Mouse (Mus musculus): ENCODE measurements around the gene Gpx7. TPM values are rescaled to one million over a fixed set of nuclear protein-coding genes. Genes with fewer than 3 reads are reported as not detected.
"Not testable (repeated sequence)": the region's sequence is repeated elsewhere in the genome, so short reads cannot be mapped to it uniquely, and the experiment has no call there.

Gpx7 gene
- polyA plus RNA-seq, 2 experiments = 5.8 to 7.6 TPM

DNA sequence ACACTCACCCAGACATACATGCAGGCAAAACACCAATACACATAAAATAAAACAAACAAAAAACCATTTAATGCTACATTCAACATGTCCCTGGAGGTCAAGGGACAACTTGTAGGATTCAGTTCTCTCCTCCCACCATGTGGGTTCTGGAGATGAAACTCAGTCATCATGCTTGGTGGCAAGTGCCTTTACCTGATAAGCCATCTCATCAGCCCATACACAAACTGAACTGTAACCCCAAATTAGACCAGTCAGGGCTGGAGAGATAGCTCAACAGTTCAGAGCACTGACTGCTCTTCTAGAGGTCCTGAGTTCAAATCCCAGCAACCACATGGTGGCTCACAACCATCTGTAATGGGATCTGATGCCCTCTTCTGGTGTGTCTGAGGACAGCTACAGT, 53.2 kb downstream of the Gpx7 start:
- DNase-seq (ENCODE audit: low read depth in 3 of 3, low spot score in 3 of 3) (peak; percentile 31 to 51 (median 41)), ATAC-seq (ENCODE audit: insufficient read depth) (peak; percentile 75)
- H3K9ac ChIP-seq (replicated peaks); H3K4me2 ChIP-seq (ENCODE audit: low read depth); H3K4me3 ChIP-seq (ENCODE audit: insufficient read depth in 1 of 2, low read depth in 2 of 2, low read length in 2 of 2); H3K27me3 ChIP-seq (ENCODE audit: control insufficient read depth, insufficient read depth, low read length); H3K27ac ChIP-seq; H3K36me3 ChIP-seq (replicated peaks; ENCODE audit: control insufficient read depth, insufficient read depth, low read depth); H3K9me3 ChIP-seq (ENCODE audit: control insufficient read depth, low read length): not testable (repeated sequence)
- H3K4me1 ChIP-seq (replicated peaks; ENCODE audit: control insufficient read depth in 2 of 2, insufficient read depth in 2 of 2, low read length in 1 of 2) = peaks cover 2 to 24% of the 10 kb centered on the region in 2 experiments; a peak in 2 of 4 replicates
- TF ChIP-seq EP300 (IDR thresholded peaks at IDR 0.05; ENCODE audit: low read depth) = peak; percentile 86

DNA sequence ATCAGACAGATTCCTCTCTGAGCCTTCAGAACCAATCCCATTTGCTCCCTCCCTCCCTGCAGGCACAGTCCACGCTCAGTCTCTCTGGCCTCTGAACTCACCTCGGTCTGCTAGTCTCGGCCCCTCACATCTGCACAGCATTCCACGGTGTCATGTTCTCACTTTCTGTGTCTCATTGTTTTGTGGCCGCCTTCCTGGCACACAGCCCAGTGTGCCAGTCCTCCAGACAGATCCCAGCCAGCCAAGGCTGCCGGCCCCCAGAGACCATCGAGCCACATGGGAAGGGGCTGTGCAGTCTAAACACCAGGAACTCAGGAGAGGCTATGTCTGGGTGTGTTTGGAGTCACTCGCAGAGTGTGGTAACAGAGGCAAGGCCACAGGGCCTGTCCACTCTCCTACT, 55.9 kb downstream of the Gpx7 start:
- no peaks in the 10 kb centered on the region for H3K27me3 ChIP-seq (ENCODE audit: control insufficient read depth, insufficient read depth, low read length)
- WGBS (ENCODE audit: insufficient replicate concordance) = 43% methylated on average over 8 of the region's 8 CpGs
- H3K4me2 ChIP-seq (ENCODE audit: low read depth) = no peak overlapping the region
- H3K36me3 ChIP-seq (replicated peaks; ENCODE audit: control insufficient read depth, insufficient read depth, low read depth) = no peaks in the 10 kb centered on the region
- H3K9ac ChIP-seq (replicated peaks) = no peak overlapping the region
- no peak overlapping the region for H3K27ac ChIP-seq
- TF ChIP-seq EP300 (IDR thresholded peaks at IDR 0.05; ENCODE audit: low read depth) (no peak), CTCF (IDR thresholded peaks at IDR 0.05; ENCODE audit: low read depth) (no peak)
- peaks cover 2 to 29% of the 10 kb centered on the region in 2 experiments; a peak in 2 of 4 replicates for H3K4me1 ChIP-seq (replicated peaks; ENCODE audit: control insufficient read depth in 2 of 2, insufficient read depth in 2 of 2, low read length in 1 of 2)
- no peak overlapping the region for H3K4me3 ChIP-seq (ENCODE audit: insufficient read depth in 1 of 2, low read depth in 2 of 2, low read length in 2 of 2)
- no peaks in the 10 kb centered on the region for H3K9me3 ChIP-seq (ENCODE audit: control insufficient read depth, low read length)
- ATAC-seq (ENCODE audit: insufficient read depth) (no peak), DNase-seq (ENCODE audit: low read depth in 3 of 3, low spot score in 3 of 3) (no peak)

Other genes with a start within 250 kb of the Gpx7 start
- 10.1 and 11.1 TPM in 2 replicates for gene Echdc2, start 241.5 kb downstream of the Gpx7 start, polyA plus RNA-seq (2012; rRNA removed)
- 12.7 and 13.5 TPM in 2 replicates for gene Echdc2, start 241.5 kb downstream of the Gpx7 start, polyA plus RNA-seq (2014; fragmentation: Nextera tagmentation; extraction: Ambion mirVana)
- 0.45 and 0.47 TPM in 2 replicates for gene Zyg11a, start 188.9 kb downstream of the Gpx7 start, polyA plus RNA-seq (2012; rRNA removed)
- gene Zyg11a, start 188.9 kb downstream of the Gpx7 start, polyA plus RNA-seq (2014; fragmentation: Nextera tagmentation; extraction: Ambion mirVana) = 0.14 and 0.25 TPM in 2 replicates
- gene Zyg11b, start 105.9 kb downstream of the Gpx7 start, polyA plus RNA-seq (2012; rRNA removed) = 1.6 and 2.2 TPM in 2 replicates
- 2.3 and 3.2 TPM in 2 replicates for gene Zyg11b, start 105.9 kb downstream of the Gpx7 start, polyA plus RNA-seq (2014; fragmentation: Nextera tagmentation; extraction: Ambion mirVana)
- 9.3 and 11.0 TPM in 2 replicates for gene Coa7, start 78.8 kb downstream of the Gpx7 start, polyA plus RNA-seq (2012; rRNA removed)
- gene Coa7, start 78.8 kb downstream of the Gpx7 start, polyA plus RNA-seq (2014; fragmentation: Nextera tagmentation; extraction: Ambion mirVana) = 26.4 and 29.1 TPM in 2 replicates
- 0.14 and 0.20 TPM in 2 replicates for gene Shisal2a, start 23.6 kb downstream of the Gpx7 start, polyA plus RNA-seq (2012; rRNA removed)
- 0.29 TPM in 1 of 2 replicates, not detected in the other for gene Shisal2a, start 23.6 kb downstream of the Gpx7 start, polyA plus RNA-seq (2014; fragmentation: Nextera tagmentation; extraction: Ambion mirVana)
- gene Tut4, start 52.5 kb upstream of the Gpx7 start, polyA plus RNA-seq (2012; rRNA removed) = 22.3 and 29.7 TPM in 2 replicates
- 11.3 and 11.7 TPM in 2 replicates for gene Tut4, start 52.5 kb upstream of the Gpx7 start, polyA plus RNA-seq (2014; fragmentation: Nextera tagmentation; extraction: Ambion mirVana)
- 11.0 and 22.7 TPM in 2 replicates for gene Prpf38a, start 172.4 kb upstream of the Gpx7 start, polyA plus RNA-seq (2012; rRNA removed)
- gene Prpf38a, start 172.4 kb upstream of the Gpx7 start, polyA plus RNA-seq (2014; fragmentation: Nextera tagmentation; extraction: Ambion mirVana) = 41.8 and 45.1 TPM in 2 replicates
- 8.2 and 11.2 TPM in 2 replicates for gene Orc1, start 172.5 kb upstream of the Gpx7 start, polyA plus RNA-seq (2012; rRNA removed)
- 19.5 and 21.6 TPM in 2 replicates for gene Orc1, start 172.5 kb upstream of the Gpx7 start, polyA plus RNA-seq (2014; fragmentation: Nextera tagmentation; extraction: Ambion mirVana)
- gene Cc2d1b, start 213.0 kb upstream of the Gpx7 start, polyA plus RNA-seq (2012; rRNA removed) = 7.6 and 10.1 TPM in 2 replicates
- 7.2 and 8.8 TPM in 2 replicates for gene Cc2d1b, start 213.0 kb upstream of the Gpx7 start, polyA plus RNA-seq (2014; fragmentation: Nextera tagmentation; extraction: Ambion mirVana)

Data from liver, embryonic 14.5 days (tissue).